Mouse (Mus musculus) hematopoietic multipotent progenitor cell, adult 10-12 weeks (in vitro differentiated cells): Measurements from ENCODE around the gene Fam104a. TPM values are rescaled to one million over a fixed set of nuclear protein-coding genes. Genes with fewer than 3 reads are reported as not detected.

Source experiments
- polyA plus RNA-seq: library from polyadenylated mRNA; stranded (reverse); fragments of >175 nt; gene quantifications from 2 replicates; pipeline ENCODE4 v1.2.3, GENCODE M21; 2012; ENCODE audit warnings: low replicate concordance

Fam104a gene
- 52.4 and 104 TPM in 2 replicates for polyA plus RNA-seq

DNA sequence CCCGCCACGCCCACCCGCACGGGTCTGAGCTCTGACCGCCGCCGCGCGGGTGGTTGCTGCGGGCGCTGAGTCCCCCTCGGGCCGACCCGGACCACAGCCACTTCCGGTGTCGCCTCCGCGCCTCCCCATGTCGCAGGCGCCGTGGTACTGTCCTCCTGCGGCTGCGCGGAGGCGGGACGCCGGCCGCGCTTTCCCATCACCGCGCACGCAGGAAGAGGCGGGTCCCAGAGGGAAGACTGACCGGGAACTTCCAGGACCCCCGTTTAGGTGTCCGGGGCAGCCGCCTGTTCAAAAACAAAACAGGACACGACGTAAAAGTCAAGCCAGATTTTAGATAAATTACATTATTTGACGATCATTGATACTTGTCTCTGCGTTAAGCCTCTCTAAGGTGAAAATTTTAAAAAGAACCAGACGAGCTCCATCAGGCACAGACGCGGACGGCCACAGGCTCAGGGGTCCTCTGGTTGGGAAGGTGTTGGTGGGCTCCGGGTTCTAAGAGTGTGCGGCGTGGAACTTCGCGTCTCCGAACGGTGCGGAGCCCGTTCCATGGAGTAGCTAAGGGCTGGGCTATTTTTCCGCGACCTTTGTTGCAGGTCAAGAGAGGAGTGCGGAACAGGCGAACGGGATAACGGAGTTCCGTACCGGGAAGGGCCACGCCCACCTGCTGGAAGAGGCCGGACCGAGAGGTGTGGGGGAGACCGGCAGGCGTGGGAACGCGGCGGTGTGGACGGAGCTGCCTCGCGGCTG, at the start of gene Fam104a, which contains the start of gene D11Wsu47e:
Fam104a (minus strand) TSS at position 199 of the 750 bp plus-strand sequence.
D11Wsu47e (plus strand) TSS at position 456 of the 750 bp plus-strand sequence.

GRCm38 (mm10) chr11:113709731-113710256, 25.8 kb upstream of the Fam104a start, which contains the start of gene Cpsf4l:
Cpsf4l (minus strand) TSS chr11:113710017.

GRCm38 (mm10) chr11:113649353-113650210, 34.4 kb downstream of the Fam104a start, which contains the start of gene Slc39a11:
Slc39a11 (minus strand) TSS chr11:113650079.

GRCm38 (mm10) chr11:113648690-113649352, 35.1 kb downstream of the Fam104a start, which contains the start of gene Cog1:
Cog1 (plus strand) TSS chr11:113649169.

GRCm38 (mm10) chr11:113618672-113619419, 65.1 kb downstream of the Fam104a start, which contains the start of gene Sstr2:
Sstr2 (plus strand) TSS chr11:113619342.

Other genes with a start within 250 kb of the Fam104a start
- 0.10 and 0.12 TPM in 2 replicates for gene Sstr2, start 64.8 kb downstream of the Fam104a start, polyA plus RNA-seq
- gene Cog1, start 35.0 kb downstream of the Fam104a start, polyA plus RNA-seq, result 31.3 and 41.5 TPM in 2 replicates
- 16.1 and 20.0 TPM in 2 replicates for gene Slc39a11, start 34.1 kb downstream of the Fam104a start, polyA plus RNA-seq
- 5.3 and 5.5 TPM in 2 replicates for gene D11Wsu47e, start 257 bp upstream of the Fam104a start, polyA plus RNA-seq
- not detected in 2 replicates for gene Cpsf4l, start 25.9 kb upstream of the Fam104a start, polyA plus RNA-seq
- gene Cdc42ep4, start 67.7 kb upstream of the Fam104a start, polyA plus RNA-seq, result 13.7 and 13.8 TPM in 2 replicates